Mouse (Mus musculus) stomach, embryonic 14.5 days (tissue): Measurements from ENCODE around the gene Sult2a6. TPM values are rescaled to one million over a fixed set of nuclear protein-coding genes. Genes with fewer than 3 reads are reported as not detected.

ENCODE experiments used
- ATAC-seq: fragments of 200-750 bp; cut with Nextera tagmentation; 2 replicates; pipeline ENCODE4 v1.8.0; 2017; ENCODE audit warnings: low read depth, moderate TSS enrichment; ENCODE audit not compliant: insufficient number of reproducible peaks, insufficient read depth, low FRiP score
- H3K27ac ChIP-seq: fragments of 300-500 bp; sonication (generic); 2 replicates; pipeline ENCODE4 v1.5.1; 2014; ENCODE audit warnings: mild to moderate bottlenecking, low read length, moderate library complexity, mixed read lengths
- H3K27me3 ChIP-seq: fragments of 300-500 bp; sonication (generic); 2 replicates; pipeline ENCODE4 v1.6.1; 2014; ENCODE audit warnings: low read length, control low read depth, mixed read lengths; ENCODE audit not compliant: control insufficient read depth, insufficient read depth
- H3K36me3 ChIP-seq: fragments of 300-500 bp; sonication (generic); 2 replicates; pipeline ENCODE4 v1.6.1; 2014; ENCODE audit warnings: mild to moderate bottlenecking, control low read depth, low read length, moderate library complexity, mixed read lengths; ENCODE audit not compliant: control insufficient read depth, insufficient read depth
- H3K4me1 ChIP-seq: fragments of 300-500 bp; sonication (generic); 2 replicates; pipeline ENCODE4 v1.6.1; 2014; ENCODE audit warnings: low read length, control low read depth, mixed read lengths; ENCODE audit not compliant: control insufficient read depth, insufficient read depth
- H3K4me2 ChIP-seq: fragments of 300-500 bp; sonication (generic); replicated peaks from 2 replicates; pipeline ENCODE4 v1.6.1; 2014; ENCODE audit warnings: low read depth, low read length, control low read depth
- H3K4me3 ChIP-seq: fragments of 300-500 bp; sonication (generic); 2 replicates; pipeline ENCODE4 v1.5.1; 2014; ENCODE audit warnings: low read depth, low read length, control low read depth
- H3K9ac ChIP-seq: fragments of 300-500 bp; sonication (generic); replicated peaks from 2 replicates; pipeline ENCODE4 v1.6.1; 2014; ENCODE audit warnings: low read depth, mild to moderate bottlenecking, control low read depth, low read length, moderate library complexity, mixed read lengths
- H3K9me3 ChIP-seq: fragments of 300-500 bp; sonication (generic); 2 replicates; pipeline ENCODE4 v1.6.1; 2016; ENCODE audit warnings: low read depth, low read length, control low read depth; ENCODE audit not compliant: control insufficient read depth
- WGBS: fragments of 180-500 bp; shearing (Covaris S2); extraction: QIAGEN DNeasy Blood & Tissue Kit; methylation state at CpG from one replicate; pipeline ENCODE4 v1.1.7; 2014; 5-methylcytosine and 5-hydroxymethylcytosine counted together
- polyA plus RNA-seq: library from polyadenylated mRNA; unstranded; fragments of >200 nt; fragmentation: Nextera tagmentation; extraction: Ambion mirVana; gene quantifications from 2 replicates; pipeline ENCODE4 v1.2.1, GENCODE M21; 2014

Gene Sult2a6
- not detected in 2 replicates for polyA plus RNA-seq

DNA sequence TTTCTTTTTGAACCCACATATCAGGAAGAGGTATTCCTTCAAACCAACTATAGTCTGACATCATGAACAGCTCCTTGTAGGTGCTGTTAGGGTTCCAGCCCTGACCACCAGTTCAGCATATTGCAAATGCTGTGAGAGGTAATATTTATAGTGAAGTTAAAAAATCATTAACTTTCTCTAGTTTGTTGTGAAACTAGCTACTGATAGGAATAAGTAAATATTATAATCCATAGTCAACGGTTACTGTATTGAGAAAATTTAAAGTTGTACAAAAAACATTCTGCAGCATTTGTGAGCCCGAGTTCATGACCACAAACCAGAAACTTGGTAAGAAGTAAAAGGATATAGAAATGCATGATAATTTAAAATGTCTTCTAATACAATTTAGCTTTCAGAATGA lies at the start of gene Sult2a6:
Gene Sult2a6, minus strand, starts transcription at position 101 of the 400 bp plus-strand sequence.
- Histone ChIP-seq H3K9me3 (no peaks in the 10 kb centered on the region), H3K27me3 (no peaks in the 10 kb centered on the region), H3K27ac (no peak within 1 kb of the TSS), H3K4me3 (no peak within 1 kb of the TSS), H3K9ac (no peak within 1 kb of the TSS), H3K4me1 (no peaks in the 10 kb centered on the region), H3K4me2 (no peak within 1 kb of the TSS), H3K36me3 (no peaks in the 10 kb centered on the region)
- no peak for ATAC-seq
- WGBS, result 77% methylated on average over 2 of the region's 2 CpGs

DNA sequence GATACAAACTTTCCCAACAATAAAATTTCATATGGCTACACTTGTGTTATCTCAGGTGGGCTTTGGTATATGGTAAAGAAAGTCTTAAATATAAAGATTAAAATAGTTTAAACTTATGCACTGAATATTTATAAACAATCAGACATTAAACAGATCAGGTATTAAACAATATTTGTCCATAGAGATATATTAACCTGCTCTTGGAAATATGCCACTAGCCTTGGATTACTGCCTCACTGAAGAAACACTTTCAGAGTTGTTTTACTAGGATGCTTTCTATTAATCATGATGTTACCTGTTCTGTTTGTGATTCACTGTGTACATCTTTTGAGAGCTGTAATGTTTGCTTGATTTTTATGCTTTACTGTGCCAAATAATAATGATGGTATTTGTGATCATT lies 39.4 kb downstream of the Sult2a6 start:
- Histone ChIP-seq H3K4me3 (no peak overlapping the region), H3K4me1 (no peaks in the 10 kb centered on the region), H3K36me3 (no peaks in the 10 kb centered on the region), H3K9me3 (peaks cover 6% of the 10 kb centered on the region; the same call in 1 of the 2 replicates), H3K27me3 (no peaks in the 10 kb centered on the region), H3K9ac (no peak overlapping the region), H3K27ac (no peak overlapping the region), H3K4me2 (no peak overlapping the region)
- ATAC-seq, result no peak

DNA sequence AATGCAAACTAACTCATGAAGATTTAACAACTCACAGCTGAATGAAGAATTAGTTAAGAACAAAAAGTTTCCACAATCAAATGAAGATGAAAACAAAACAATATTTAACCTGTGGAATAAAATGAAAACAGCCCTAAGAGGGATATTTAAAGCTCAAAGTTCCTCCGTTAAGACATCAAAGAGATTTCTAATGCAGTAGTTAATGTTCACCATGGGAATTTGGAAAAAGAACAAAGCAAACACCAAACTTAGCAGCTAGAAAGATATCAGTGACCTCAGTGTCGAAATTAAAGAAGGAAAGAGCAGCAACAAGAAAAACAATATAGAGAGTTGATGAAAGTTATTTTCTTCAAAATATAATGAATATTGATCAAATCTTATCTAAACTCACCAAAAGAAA lies 51.3 kb downstream of the Sult2a6 start:
- H3K9me3 ChIP-seq, result no peaks in the 10 kb centered on the region
- H3K27ac ChIP-seq, result no peak overlapping the region
- no peaks in the 10 kb centered on the region for H3K36me3 ChIP-seq
- H3K4me1 ChIP-seq, result no peaks in the 10 kb centered on the region
- no peak for ATAC-seq
- no peak overlapping the region for H3K4me2 ChIP-seq
- H3K27me3 ChIP-seq, result no peaks in the 10 kb centered on the region
- H3K9ac ChIP-seq, result no peak overlapping the region
- H3K4me3 ChIP-seq, result no peak overlapping the region
- 63% methylated on average over 2 of the region's 2 CpGs for WGBS

DNA sequence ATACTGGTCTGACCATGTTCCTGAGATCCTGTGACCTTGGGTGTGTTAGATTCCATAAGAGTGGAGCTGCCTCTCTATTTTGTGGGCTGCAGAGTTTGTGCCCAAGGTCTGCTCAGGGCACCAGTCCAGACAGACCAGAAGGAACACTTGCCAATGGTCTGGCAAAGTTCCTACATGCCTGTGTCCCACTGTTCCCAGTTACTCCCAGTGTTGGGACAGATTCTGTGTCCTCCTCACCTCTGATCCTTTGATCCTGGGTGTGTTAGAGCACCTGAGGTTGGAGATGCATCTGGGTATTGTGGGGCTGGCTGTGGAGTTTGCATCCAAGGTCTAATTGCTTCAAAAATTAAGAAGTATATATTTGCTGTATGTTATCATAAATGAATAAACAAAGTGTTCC lies 52.2 kb downstream of the Sult2a6 start:
- Histone ChIP-seq H3K9me3 (no peaks in the 10 kb centered on the region), H3K4me3 (no peak overlapping the region), H3K36me3 (no peaks in the 10 kb centered on the region), H3K27ac (no peak overlapping the region), H3K4me2 (no peak overlapping the region), H3K4me1 (no peaks in the 10 kb centered on the region), H3K9ac (no peak overlapping the region), H3K27me3 (no peaks in the 10 kb centered on the region)
- no peak for ATAC-seq

Other genes starting within 250 kb of the Sult2a6 start
- not detected in 2 replicates for gene Sult2a3, start 131.8 kb downstream of the Sult2a6 start, polyA plus RNA-seq
- not detected in 2 replicates for gene Obox8, start 78.7 kb upstream of the Sult2a6 start, polyA plus RNA-seq
- gene Sult2a8, start 191.9 kb upstream of the Sult2a6 start, polyA plus RNA-seq, result not detected in 2 replicates
- not detected in 2 replicates for gene Sult2a7, start 239.4 kb upstream of the Sult2a6 start, polyA plus RNA-seq